Mouse (Mus musculus) MEL (cell line): ENCODE data around the gene Drp2.

Experiments
- HCFC1 ChIP-seq: IDR thresholded peaks from 2 replicates; pipeline ENCODE4 v1.6.1; 2012; ENCODE audit warnings: low read depth, mild to moderate bottlenecking, inconsistent platforms, low read length, improper control_type of control experiment, moderate library complexity
- MAX ChIP-seq: IDR thresholded peaks from 2 replicates; pipeline ENCODE4 v1.6.1; 2011; ENCODE audit warnings: low read length, improper control_type of control experiment
- TAL1 ChIP-seq: IDR thresholded peaks from 2 replicates; pipeline ENCODE4 v1.6.1; 2012; ENCODE audit warnings: mild to moderate bottlenecking, inconsistent platforms, low read length, moderate library complexity, mixed read lengths
- USF1 ChIP-seq: IDR thresholded peaks from 2 replicates; pipeline ENCODE4 v1.6.1; 2014; ENCODE audit warnings: low read depth, mild to moderate bottlenecking, inconsistent platforms, low read length, improper control_type of control experiment, moderate library complexity

- no peak for TF ChIP-seq TAL1
- TF ChIP-seq MAX = no peak
- TF ChIP-seq USF1 = no peak
- TF ChIP-seq HCFC1 = no peak
Observed at GRCm38 (mm10) chrX:134474988-134475710, 70.8 kb downstream of the Drp2 start.
